Mouse (Mus musculus) midbrain, embryonic 16.5 days (tissue): ENCODE data around the gene Cycs. TPM values are rescaled to one million over a fixed set of nuclear protein-coding genes. Genes with fewer than 3 reads are reported as not detected.
"Not testable (repeated sequence)": the region's sequence is repeated elsewhere in the genome, so short reads cannot be mapped to it uniquely, and the experiment has no call there.

Source experiments
- ATAC-seq: fragments of 200-750 bp; cut with Nextera tagmentation; 2 replicates; pipeline ENCODE4 v1.8.0; 2017; ENCODE audit warnings: moderate TSS enrichment
- H3K27ac ChIP-seq: fragments of 300-500 bp; sonication (generic); 2 replicates; pipeline ENCODE4 v1.5.1; 2014; ENCODE audit warnings: mild to moderate bottlenecking, low read length, mixed read lengths
- H3K27me3 ChIP-seq: fragments of 300-500 bp; sonication (generic); 2 replicates; pipeline ENCODE4 v1.6.1; 2014; ENCODE audit warnings: low read depth, low read length, mixed read lengths; ENCODE audit not compliant: control insufficient read depth, insufficient read depth
- H3K36me3 ChIP-seq: fragments of 300-500 bp; sonication (generic); 2 replicates; pipeline ENCODE4 v1.6.1; 2014; ENCODE audit warnings: mild to moderate bottlenecking, low read length, moderate library complexity, mixed read lengths; ENCODE audit not compliant: control insufficient read depth, insufficient read depth
- H3K4me1 ChIP-seq: fragments of 300-500 bp; sonication (generic); 2 replicates; pipeline ENCODE4 v1.6.1; 2014; ENCODE audit warnings: mild to moderate bottlenecking, low read length, mixed read lengths; ENCODE audit not compliant: control insufficient read depth, insufficient read depth
- H3K4me2 ChIP-seq: fragments of 300-500 bp; sonication (generic); 2 replicates; pipeline ENCODE4 v1.6.1; 2014; ENCODE audit warnings: mild to moderate bottlenecking, low read length, mixed read lengths
- H3K4me3 ChIP-seq: fragments of 300-500 bp; sonication (generic); 2 replicates; pipeline ENCODE4 v1.5.1; 2014; ENCODE audit warnings: low read depth, mild to moderate bottlenecking, low read length, moderate library complexity, mixed read lengths
- H3K9ac ChIP-seq: fragments of 300-500 bp; sonication (generic); 2 replicates; pipeline ENCODE4 v1.6.1; 2014; ENCODE audit warnings: low read depth, low read length, mixed read lengths
- H3K9me3 ChIP-seq: fragments of 300-500 bp; sonication (generic); replicated peaks from 2 replicates; pipeline ENCODE4 v1.6.1; 2014; ENCODE audit warnings: mild to moderate bottlenecking, low read length, mixed read lengths; ENCODE audit not compliant: control insufficient read depth, poor library complexity, severe bottlenecking
- WGBS: fragments of 180-500 bp; shearing (Covaris S2); extraction: QIAGEN DNeasy Blood & Tissue Kit; methylation state at CpG from one replicate; pipeline ENCODE4 v1.1.7; 2014; 5-methylcytosine and 5-hydroxymethylcytosine counted together
- polyA plus RNA-seq: library from polyadenylated mRNA; unstranded; fragments of >200 nt; fragmentation: Nextera tagmentation; extraction: Ambion mirVana; gene quantifications from 2 replicates; pipeline ENCODE4 v1.2.1, GENCODE M21; 2015

Cycs gene
- polyA plus RNA-seq, 1 experiment from 2014 or later: 73.5 TPM

DNA sequence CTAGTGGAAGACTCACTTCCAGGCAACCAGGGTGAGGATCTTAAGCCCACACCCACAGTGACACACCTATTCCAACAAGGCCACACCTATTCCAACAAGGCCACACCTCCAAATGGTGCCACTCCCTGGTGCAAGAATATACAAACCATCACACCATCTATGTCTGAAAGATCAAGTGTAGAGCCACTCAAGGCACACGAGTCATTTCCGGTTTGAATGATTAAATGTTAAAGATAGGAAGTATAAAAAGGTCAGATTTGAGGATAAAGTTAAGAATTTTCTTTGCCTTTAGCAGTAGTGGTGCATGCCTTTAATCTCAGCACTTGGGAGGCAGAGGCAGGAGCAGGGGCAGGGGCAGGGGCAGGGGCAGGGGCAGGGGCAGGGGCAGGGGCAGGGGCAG lies 12.1 kb downstream of the Cycs start:
- H3K9ac ChIP-seq, H3K4me2 ChIP-seq, H3K36me3 ChIP-seq, ATAC-seq, H3K4me3 ChIP-seq, H3K9me3 ChIP-seq, H3K27ac ChIP-seq, H3K27me3 ChIP-seq, H3K4me1 ChIP-seq: not testable (repeated sequence)
- WGBS: 85% methylated on average over 2 of the region's 2 CpGs

DNA sequence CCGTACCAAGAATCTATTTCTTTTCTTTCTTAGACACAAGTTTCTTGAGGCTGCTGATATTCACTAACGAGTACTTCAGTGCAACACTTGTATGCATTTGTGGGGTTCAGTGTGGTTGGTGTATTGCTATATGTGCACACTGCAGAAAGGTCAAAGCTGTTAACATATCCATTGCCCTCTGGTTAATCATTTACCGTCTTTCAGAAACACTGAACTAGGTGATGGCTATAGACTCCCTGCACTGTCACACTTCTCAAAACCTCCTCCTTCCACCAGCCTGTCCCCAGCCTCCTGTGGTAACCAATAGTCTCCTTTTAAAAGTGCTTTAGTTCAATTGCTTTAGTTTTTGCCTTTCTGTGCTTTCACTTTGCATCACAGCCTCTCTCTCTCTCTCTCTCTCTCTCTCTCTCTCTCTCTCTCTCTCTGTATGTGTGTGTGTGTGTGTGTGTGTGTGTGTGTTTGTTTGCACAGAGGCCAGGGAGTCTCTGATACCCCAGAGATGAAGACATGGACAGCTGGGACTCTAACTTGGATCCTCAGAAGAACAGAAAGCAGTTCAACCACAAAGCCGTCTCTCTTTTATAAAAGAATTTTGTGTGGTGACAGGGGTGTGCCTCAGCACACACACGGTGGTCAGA lies 13.3 kb downstream of the Cycs start:
- no peak overlapping the region for H3K4me3 ChIP-seq
- WGBS: 87% methylated on average over 5 of the region's 5 CpGs
- H3K9ac ChIP-seq: no peak overlapping the region
- no peaks in the 10 kb centered on the region for H3K4me1 ChIP-seq
- no peaks in the 10 kb centered on the region for H3K27me3 ChIP-seq
- no peaks in the 10 kb centered on the region for H3K36me3 ChIP-seq
- no peak for ATAC-seq
- no peak overlapping the region for H3K4me2 ChIP-seq
- no peak overlapping the region for H3K27ac ChIP-seq
- H3K9me3 ChIP-seq: no peaks in the 10 kb centered on the region

DNA sequence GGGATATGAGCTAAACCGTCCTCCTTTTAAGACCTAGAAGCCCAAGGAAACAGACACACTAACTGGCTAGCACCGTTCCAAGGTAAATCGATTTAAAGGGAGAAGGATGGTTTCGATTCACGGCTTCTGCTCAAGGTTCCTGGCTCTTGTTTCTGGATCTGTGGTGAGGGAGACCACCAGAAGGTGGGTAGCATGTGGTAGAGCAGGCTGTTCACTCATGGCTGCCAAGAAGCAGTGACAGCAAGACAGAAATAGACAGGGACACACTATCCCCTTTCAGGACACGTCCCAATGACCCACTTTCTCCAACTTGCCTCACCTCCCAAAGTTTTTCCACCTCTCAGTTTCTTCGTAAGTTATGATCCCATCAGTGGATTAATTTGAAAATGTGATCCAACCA lies 16.5 kb downstream of the Cycs start:
- Histone ChIP-seq H3K9me3 (no peaks in the 10 kb centered on the region), H3K4me1 (peaks cover 2% of the 10 kb centered on the region; the same call in 1 of the 2 replicates), H3K27ac (no peak overlapping the region), H3K36me3 (no peaks in the 10 kb centered on the region), H3K27me3 (no peaks in the 10 kb centered on the region), H3K4me2 (no peak overlapping the region), H3K9ac (no peak overlapping the region), H3K4me3 (no peak overlapping the region)
- ATAC-seq: no peak
- WGBS: 86% methylated on average over 7 of the region's 7 CpGs

DNA sequence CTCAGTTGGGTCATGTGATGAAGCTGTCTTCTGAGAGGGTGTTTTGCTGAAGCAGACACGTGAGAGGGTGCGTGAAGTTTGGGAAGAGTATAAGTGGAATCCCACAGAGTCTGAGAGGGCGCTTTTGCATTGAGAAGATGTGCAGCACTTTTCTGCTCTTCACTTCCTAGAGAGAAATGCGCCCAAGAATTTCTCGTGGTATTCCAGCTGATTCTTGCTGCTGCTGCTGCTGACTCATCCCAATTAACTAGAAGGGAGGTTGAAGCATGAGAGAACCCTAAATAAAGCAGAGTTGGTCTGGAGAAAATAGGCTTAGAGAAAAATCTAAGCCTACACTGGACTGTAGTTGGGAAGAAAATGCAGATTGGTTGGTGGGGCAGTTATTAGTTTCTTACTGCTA lies 17.3 kb downstream of the Cycs start:
- H3K27ac ChIP-seq: no peak overlapping the region
- 86% methylated on average over 5 of the region's 5 CpGs for WGBS
- no peak overlapping the region for H3K4me2 ChIP-seq
- no peak overlapping the region for H3K4me3 ChIP-seq
- H3K36me3 ChIP-seq: no peaks in the 10 kb centered on the region
- no peaks in the 10 kb centered on the region for H3K27me3 ChIP-seq
- H3K9me3 ChIP-seq: no peaks in the 10 kb centered on the region
- H3K4me1 ChIP-seq: peaks cover 2% of the 10 kb centered on the region; the same call in 1 of the 2 replicates
- no peak overlapping the region for H3K9ac ChIP-seq
- no peak for ATAC-seq

DNA sequence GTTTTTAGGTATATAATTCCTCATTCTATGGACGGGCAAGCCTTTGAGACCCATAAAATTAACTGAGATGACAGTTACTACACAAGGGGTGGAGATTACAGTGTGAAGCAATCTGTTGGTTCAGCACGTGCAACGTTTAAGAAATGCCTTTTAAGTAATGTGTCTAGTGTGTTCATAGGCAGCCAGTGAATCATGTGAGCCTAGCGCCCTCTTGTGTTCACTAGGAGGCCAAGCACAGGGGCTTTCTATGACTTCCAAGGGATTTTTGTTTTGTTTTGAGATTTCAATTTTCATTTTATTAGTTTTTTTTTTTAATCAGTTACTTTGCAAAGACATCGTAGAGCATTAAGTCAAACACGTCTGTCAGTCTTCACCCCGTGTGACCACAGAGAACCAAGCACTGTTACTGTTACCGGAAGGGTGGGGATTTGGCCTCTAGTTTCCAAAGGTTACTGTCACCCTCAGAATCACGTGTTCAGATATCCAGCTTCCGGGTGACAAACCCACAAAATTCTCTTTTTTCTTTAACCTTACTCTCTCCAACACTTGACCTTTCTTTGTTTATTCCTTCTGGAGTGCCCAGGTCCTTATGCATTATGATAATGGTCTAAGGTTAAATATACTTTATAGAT lies 20.8 kb downstream of the Cycs start:
- H3K9ac ChIP-seq: no peak overlapping the region
- no peaks in the 10 kb centered on the region for H3K27me3 ChIP-seq
- peak; percentile 67; the same call in 1 of the 2 replicates for ATAC-seq
- H3K9me3 ChIP-seq: no peaks in the 10 kb centered on the region
- H3K4me2 ChIP-seq: no peak overlapping the region
- H3K36me3 ChIP-seq: no peaks in the 10 kb centered on the region
- WGBS: 28% methylated on average over 10 of the region's 10 CpGs
- H3K4me3 ChIP-seq: no peak overlapping the region
- H3K4me1 ChIP-seq: peaks cover 2% of the 10 kb centered on the region; the same call in 1 of the 2 replicates
- no peak overlapping the region for H3K27ac ChIP-seq

DNA sequence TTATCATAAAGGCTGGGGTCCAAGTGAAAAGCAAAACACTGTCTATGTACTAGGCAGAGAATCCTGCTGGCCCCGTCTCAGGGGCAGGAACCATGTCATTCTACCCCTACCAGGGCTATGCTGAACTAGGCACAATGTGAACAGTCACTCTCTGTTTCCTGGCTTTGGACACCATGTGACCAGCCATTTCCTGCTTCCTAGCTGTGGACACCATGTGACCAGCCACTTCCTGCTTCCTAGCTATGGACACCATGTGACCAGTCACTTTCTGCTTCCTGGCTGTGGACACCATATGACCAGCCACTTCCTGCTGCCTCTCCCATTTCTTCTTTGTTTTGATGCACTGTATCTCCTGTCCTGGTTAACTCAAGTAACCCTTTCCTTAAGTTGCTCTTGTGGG lies 23.8 kb downstream of the Cycs start:
- Histone ChIP-seq H3K27ac (no peak overlapping the region), H3K9ac (no peak overlapping the region)
- WGBS: 82% methylated on average over 1 of the region's 1 CpGs

DNA sequence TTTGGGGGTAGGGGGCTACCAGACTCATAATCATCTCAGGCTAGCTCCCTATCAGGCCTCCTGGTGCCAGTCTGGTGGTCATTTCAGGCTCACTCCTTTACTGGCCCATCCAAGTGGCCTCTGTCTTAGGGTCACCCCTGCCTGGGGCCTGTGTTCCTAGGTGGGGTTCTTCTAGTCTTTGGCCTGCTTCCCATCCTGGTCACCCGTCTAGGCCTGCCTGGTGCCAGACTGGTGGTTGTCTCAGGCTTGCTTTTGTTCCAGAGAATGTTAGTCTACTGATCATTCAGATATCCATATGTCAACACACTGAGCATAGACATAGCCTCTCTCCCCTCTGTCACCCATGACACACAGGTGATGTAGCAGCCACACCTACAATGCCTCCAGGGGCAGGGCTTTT lies 26.7 kb downstream of the Cycs start:
- no peaks in the 10 kb centered on the region for H3K36me3 ChIP-seq
- no peaks in the 10 kb centered on the region for H3K27me3 ChIP-seq
- 0 out of 2 replicates have a peak, but pooled peaks cover 2% of the 10 kb centered on the region for H3K4me1 ChIP-seq
- H3K27ac ChIP-seq: no peak overlapping the region
- no peak overlapping the region for H3K4me2 ChIP-seq
- H3K9ac ChIP-seq: no peak overlapping the region
- no peaks in the 10 kb centered on the region for H3K9me3 ChIP-seq
- no peak for ATAC-seq
- WGBS: 84% methylated on average over 1 of the region's 1 CpGs
- H3K4me3 ChIP-seq: no peak overlapping the region

More for the DNA sequence above, 23.8 kb downstream of the Cycs start:
- Histone ChIP-seq H3K4me2 (no peak overlapping the region), H3K27me3 (no peaks in the 10 kb centered on the region), H3K36me3 (no peaks in the 10 kb centered on the region), H3K4me3 (no peak overlapping the region), H3K4me1 (peaks cover 2% of the 10 kb centered on the region; the same call in 1 of the 2 replicates), H3K9me3 (no peaks in the 10 kb centered on the region)
- ATAC-seq: no peak

DNA sequence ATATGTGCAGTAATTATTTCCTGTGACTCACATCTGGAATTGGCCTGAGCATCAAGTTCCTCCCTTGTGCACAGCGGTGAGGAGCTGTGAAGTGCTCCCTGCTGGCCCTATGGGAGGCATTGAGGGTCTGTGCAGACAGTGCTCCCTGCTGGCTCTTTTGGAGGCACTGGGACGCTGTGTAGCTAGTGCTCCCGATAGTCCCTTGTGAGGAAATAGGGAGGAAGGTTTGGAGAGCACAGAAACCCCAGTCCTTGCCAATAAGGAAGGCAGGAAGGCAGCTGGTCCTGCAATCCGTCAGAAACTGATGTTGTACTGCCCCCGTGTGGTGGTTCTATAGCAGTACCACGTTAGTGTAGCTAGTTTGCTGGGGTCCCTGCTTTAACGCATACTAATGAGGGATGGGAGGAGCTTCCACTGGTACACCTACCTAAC lies 29.9 kb downstream of the Cycs start:
- no peak overlapping the region for H3K9ac ChIP-seq
- H3K4me1 ChIP-seq: 0 out of 2 replicates have a peak, but pooled peaks cover 2% of the 10 kb centered on the region
- 10% methylated on average over 7 of the region's 7 CpGs for WGBS
- no peak overlapping the region for H3K27ac ChIP-seq
- H3K36me3 ChIP-seq: no peaks in the 10 kb centered on the region
- H3K4me2 ChIP-seq: no peak overlapping the region
- H3K27me3 ChIP-seq: no peaks in the 10 kb centered on the region
- H3K4me3 ChIP-seq: no peak overlapping the region
- peak; percentile 89 for ATAC-seq
- H3K9me3 ChIP-seq: no peaks in the 10 kb centered on the region

DNA sequence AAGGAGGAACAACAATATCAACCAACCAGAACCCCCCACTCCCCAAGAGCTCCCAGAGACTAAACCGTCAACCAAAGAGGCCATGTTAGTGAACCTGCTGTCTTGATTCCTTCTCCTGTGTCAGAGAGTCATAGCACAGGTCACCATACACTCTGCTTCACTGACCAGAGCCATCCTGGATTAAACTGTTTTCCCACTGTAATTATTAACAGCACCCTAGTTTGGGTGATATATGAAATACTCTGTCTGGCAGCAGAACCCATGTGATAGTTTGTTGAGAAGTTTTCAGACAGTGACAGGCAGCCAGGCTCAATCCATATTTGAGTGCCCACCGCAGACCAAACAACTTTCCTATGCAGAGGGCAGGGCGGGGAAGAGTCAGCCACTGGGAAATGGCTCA lies 31.0 kb downstream of the Cycs start:
- Histone ChIP-seq H3K9ac (no peak overlapping the region), H3K4me2 (no peak overlapping the region), H3K36me3 (no peaks in the 10 kb centered on the region), H3K4me1 (0 out of 2 replicates have a peak, but pooled peaks cover 2% of the 10 kb centered on the region), H3K27ac (no peak overlapping the region), H3K9me3 (no peaks in the 10 kb centered on the region), H3K27me3 (no peaks in the 10 kb centered on the region), H3K4me3 (no peak overlapping the region)
- ATAC-seq: no peak
- WGBS: 94% methylated on average over 3 of the region's 3 CpGs
